Mouse (Mus musculus): ENCODE results near the gene Fads6.

The Fads6 gene

GRCm38 (mm10) chr11:115298160-115298559, 697 bp upstream of the Fads6 start:
- no peak for DNase-seq

GRCm38 (mm10) chr11:115296471-115297210, 822 bp downstream of the Fads6 start:
- DNase-seq: peak; percentile 62 to 71

DNA sequence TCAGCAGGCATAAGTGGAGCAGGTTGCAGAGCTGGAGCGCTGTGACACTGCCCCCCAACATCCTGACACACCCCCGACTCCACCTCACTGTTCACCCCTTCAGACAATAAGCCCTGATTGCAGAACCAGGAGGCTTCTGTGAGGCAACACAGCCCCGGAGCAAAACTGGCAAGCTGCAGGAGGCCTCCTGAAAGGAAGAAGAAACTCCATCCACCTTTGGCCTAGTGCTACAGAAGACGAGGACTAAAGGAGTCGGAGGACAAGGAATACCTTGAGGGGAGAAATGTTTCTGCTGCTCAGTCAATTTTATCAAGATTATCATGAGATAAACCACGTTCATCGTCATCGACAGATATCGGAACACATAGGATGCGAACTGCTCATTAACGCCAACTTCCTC, 1.5 kb downstream of the Fads6 start:
- DNase-seq: no peak

- DNase-seq: no peak
Observed at GRCm38 (mm10) chr11:115292631-115293375, 4.7 kb downstream of the Fads6 start.

- no peak for DNase-seq
Observed at GRCm38 (mm10) chr11:115291503-115291902, 6.0 kb downstream of the Fads6 start.

GRCm38 (mm10) chr11:115290919-115291318, 6.5 kb downstream of the Fads6 start:
- no peak for DNase-seq

DNA sequence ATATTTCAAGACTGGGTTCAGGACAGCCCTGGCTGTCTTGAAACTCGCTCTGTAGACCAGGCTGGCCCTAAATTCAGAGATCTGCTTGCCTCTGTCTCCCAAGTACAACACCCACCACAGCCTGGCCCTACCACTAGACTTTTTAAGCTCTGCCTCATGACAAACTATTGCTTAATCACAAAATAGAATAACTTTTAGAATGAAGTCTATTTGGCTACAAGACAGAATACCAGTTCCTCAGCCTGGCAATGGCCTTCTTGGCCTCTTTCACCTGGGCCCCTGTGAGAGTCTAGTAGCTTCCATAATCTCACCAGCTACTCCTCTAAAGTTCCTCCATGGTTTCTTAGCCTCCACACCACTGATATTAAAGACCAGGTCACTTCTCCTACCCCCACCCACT, 7.1 kb downstream of the Fads6 start:
- no peak for DNase-seq

DNA sequence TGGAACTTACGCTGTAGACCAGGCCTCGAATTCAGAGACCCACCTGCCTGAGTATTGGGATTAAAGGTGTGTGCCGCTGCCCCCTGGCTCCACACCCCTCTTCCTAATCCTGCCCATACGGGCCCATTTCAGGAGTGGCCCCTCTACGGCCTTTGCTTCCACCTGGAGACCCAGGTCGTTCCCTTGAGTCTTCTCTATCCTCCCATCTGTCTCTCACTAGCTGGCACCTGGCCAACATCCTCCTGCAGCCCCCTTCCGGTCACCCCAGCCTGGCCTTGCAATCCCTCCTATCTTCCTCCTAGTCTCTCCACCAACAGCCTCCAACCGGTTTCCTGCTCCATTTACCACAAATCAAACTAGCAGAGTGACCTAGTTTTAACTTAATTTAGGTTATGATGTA, 7.6 kb downstream of the Fads6 start:
- DNase-seq: peak in 1 of 2 experiments; percentile 50

- DNase-seq: no peak
Observed at GRCm38 (mm10) chr11:115288305-115288704, 9.2 kb downstream of the Fads6 start.

GRCm38 (mm10) chr11:115287386-115287785, 10.1 kb downstream of the Fads6 start:
- no peak for DNase-seq

DNA sequence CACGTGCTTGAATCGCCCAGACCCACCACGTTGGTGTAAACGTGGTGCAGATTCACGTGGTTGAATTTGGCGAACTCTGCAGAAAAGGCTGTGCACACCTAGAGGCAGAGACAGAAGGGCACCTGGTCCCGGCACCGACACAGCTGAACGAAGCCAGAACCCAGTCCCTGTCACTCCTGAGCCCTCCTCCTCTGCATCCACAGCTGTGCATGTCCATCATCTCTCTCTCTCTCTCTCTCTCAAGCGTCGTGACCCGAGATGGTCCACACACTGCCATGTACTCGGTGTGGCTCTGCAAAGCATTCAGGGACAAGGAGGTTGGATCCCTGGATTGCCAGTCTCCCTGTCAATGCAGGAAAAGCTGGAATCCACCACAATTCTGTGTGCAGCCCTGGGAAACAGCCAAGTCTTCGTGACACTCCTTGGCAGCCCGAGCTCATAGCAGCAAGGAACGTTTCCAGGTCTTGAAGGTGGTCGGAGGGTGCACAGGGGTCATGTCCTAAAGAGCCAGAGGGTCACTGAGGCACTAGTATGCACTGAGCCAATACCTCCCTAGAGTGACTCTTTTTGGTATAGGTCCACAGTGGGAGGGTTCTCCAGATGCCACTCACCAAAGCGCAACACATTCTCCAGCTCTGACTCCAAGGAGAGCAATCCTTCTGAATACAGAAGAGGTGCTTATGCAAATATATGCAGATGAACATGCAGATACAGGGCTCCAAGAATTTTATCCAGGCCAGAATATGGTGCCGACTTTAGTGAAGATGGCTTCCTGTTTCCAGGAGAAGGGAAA, 11.1 kb downstream of the Fads6 start:
- peak in 1 of 2 experiments; percentile 34 for DNase-seq

DNA sequence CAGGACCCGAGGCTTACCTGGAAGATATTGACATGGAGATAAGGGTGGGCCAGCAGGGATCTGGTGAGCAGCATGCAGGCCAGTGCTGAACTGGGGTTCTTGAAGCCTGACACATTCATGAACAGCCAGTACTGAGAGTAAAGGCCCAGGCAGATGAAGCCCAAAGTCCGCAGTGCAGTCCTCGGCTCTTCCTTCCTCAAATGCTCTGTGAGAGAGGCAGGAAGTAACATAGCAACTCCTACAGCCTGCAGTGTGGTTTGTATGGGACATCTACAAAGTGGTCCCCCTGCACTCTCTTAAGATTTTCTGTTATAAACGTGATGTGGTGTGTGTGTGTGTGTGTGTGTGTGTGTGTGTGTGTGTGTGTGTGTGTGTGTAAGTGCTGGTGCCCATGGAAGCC, 12.2 kb downstream of the Fads6 start:
- DNase-seq: no peak

GRCm38 (mm10) chr11:115283891-115284620, 13.4 kb downstream of the Fads6 start:
- no peak for DNase-seq

DNA sequence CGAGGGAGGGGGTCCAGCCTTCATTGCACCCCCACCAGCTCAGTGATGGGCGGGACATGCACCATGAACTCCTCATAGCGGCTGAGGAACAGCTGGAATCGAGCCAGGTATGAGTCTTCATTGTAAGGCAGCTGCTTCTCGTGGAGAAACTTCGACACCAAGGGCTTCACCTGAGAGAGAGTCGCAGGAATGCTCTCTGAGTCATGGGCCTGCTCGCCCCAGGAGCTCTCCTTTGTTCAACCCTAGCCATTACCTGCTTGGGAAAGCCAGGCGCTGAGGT, 14.0 kb downstream of the Fads6 start:
- DNase-seq: peak in 1 of 2 experiments; percentile 40

GRCm38 (mm10) chr11:115282723-115283485, 14.6 kb downstream of the Fads6 start:
- peak in 1 of 2 experiments; percentile 47 for DNase-seq

- peak in 1 of 2 experiments; percentile 54 for DNase-seq
Observed at GRCm38 (mm10) chr11:115282295-115282694, 15.2 kb downstream of the Fads6 start.

GRCm38 (mm10) chr11:115279726-115280125, 17.7 kb downstream of the Fads6 start:
- DNase-seq: no peak

GRCm38 (mm10) chr11:115278176-115278575, 19.3 kb downstream of the Fads6 start:
- DNase-seq: no peak

GRCm38 (mm10) chr11:115277604-115277975, 19.9 kb downstream of the Fads6 start:
- no peak for DNase-seq

DNA sequence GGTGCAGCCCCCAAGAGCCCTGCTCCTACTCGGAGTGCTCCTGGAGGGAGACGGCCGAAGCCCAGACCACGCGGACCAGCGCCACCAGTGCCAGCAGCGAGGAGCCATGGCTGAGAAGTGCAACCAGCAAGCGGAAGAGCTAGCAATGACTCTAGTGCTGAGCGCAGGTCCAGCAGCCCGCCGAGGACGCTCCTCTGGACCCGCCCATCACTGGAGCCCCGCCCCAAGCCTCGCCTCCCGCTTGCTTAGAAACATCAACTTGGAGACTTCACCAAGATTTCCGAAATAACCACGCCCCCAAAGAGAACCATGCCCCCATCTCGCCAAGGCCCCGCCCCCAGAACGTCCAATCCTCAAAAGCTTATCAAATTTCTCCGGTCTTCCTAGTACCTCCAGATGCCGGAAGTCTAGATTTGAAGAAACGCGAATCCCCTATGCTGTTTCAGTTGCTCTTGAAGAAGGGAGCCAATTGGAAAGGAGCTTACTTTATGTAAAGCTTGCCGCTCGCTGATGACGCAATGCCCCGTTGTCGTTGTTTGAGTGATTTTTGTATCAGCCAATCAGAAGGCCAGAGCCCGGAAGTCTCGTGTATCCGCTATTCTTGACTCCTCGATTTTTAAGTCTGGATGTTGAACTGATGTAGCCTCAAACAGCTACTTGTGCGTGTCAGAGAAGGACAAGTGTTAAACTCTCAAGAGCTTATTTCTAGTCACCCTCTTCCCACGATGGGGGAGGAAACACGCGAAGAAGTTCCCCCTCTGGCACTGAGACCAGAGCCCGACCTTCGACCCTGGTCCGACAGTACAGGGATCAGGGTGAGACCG, 20.5 kb downstream of the Fads6 start, which contains the start of gene Fdxr:
TSS of gene Fdxr (minus strand) at position 271 of the 824 bp plus-strand sequence.
- DNase-seq: peak; percentile 97

DNA sequence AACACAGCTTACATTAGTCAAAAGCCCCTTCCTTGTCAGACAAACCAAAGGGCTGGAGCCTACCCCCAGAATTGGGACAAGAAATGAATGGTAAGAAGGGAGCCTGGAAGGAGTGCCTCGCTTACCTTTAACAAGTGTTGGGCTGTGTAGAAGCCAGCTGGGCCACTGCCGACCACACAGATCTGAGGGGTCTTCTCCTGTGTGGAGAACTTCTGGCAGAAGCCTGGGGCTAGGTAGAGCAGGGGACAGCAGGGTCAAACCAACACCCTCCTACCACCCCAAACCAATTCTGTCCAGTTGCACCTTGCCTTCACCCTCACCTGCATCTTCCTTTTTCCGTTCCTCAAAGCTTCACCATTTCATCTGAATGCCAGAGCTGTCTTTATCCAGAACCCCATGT, 21.5 kb downstream of the Fads6 start:
- no peak for DNase-seq
